Mouse (Mus musculus): Measurements from ENCODE around the gene Osbpl9. TPM values are rescaled to one million over a fixed set of nuclear protein-coding genes. Genes with fewer than 3 reads are reported as not detected.

Gene Osbpl9
- total RNA-seq, 2 experiments from 2014 or later, result 54.6 to 62.8 TPM

DNA sequence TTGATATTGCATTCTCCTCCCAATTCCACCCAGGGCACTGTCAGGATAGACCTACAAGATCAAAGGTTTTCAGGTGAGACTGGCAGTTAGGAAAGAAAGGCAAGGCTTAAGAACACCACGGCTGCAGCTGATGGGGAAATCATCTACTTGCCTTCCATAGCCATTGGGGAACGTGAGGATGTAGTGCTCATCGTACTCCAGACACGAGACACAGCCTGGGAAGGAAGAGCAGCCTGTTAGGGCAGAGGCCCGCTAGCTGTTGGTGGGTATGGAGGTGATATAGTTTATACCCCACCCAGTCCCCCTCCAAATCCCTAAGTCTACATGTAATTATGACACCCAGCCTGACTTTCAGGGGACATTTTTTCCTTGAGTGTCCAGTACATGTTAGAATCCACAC, 136.4 kb downstream of the Osbpl9 start:
- DNase-seq (ENCODE audit: low spot score in 2 of 2), result no peak
- intact Hi-C loops (cut with DNase I), result no loop called here

DNA sequence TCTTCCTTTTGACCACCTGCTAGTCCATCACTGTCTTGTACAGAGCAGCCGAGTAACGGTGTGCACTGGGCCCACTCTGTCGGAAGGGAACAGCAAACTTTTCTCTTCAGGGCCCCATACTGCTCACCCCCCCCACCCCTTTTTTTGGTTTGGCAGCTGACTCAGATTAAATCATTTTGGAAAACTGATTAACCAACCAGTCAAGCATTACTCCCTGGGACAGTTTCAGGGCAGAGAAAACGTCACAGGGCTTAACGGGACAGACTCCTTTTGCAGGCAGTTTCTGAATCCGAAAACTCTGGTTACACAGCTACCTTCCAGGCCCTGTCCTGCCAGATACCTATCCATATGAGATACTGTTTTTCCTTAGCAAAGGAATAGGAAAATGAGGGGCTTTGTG, 137.1 kb downstream of the Osbpl9 start:
- no peak for DNase-seq (ENCODE audit: low spot score in 2 of 2)
- intact Hi-C loops (cut with DNase I), result no loop called here

DNA sequence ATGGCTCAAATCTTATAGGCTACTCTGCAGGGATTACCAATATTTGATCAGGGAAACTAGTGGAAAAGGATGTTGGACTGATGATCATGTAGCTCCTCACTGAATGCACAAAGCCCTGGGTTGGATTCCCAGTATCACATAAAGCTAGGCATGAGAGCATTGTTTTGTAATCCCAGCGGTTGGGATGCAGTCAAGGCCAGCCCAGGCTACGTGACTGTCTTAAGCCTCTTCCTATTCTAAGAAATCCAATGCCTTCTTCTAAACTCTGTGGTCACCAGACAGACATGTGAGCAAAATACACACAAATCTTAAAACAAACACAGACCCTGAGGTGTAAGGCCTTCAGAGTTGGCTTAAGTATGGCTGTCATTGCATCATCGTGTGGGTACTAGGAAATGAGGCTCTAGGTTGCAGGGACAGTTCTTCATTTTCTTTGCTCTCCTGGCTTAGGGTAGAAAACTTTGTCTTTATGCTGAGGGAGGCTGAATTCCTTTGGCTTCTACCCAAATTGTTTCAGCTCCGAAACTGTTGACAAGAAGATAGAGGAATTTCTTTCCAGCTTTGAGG, 142.7 kb downstream of the Osbpl9 start:
- intact Hi-C loops (cut with DNase I), result loop anchor here (10.0 kb wide), 1 partner anchor 95 kb away; no protein-coding TSS in a partner anchor

DNA sequence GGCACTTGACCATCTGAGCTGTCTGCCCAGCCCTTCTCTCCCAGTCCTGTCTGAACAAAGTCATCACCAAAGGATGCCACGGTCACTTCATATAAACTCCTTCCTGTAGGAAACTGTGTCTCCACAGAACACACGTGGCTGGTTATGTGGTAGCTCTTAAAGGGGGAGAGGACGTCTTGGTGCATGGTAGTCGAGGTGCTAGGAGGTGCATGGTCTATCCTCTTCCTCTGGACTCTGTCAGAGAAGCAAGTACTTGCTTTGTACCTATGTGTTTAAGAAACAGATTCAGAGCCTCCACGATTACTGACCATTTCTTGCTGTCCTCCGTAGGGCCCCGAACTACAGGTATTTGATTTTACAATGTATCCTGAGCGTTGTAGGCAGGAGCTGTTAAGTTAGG, 144.4 kb downstream of the Osbpl9 start:
- no peak for DNase-seq (ENCODE audit: low spot score in 2 of 2)
- intact Hi-C loops (cut with DNase I), result loop anchor here (10.0 kb wide), 1 partner anchor 97 kb away; no protein-coding TSS in a partner anchor

More for the DNA sequence above, 142.7 kb downstream of the Osbpl9 start:
- no peak for DNase-seq (ENCODE audit: low spot score in 2 of 2)

DNA sequence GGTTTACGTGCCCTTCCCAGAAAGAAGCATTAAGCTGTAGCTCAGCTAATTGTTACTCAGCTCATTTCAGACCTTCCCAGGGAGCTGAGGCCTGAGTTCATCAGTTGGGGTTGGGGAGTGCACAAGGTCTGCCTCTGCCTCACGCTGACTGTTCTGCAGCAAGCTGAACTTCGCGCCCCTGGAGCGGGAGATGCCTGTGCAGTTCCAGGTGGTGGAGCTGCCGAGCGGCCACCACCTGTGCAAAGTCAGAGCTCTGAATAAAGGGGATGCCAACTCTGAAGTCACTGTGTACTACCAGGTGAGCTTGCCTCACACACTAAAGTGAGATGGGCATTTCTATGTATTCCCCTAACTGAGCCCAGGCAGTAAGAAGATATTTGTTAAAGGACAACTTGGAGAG, 145.7 kb downstream of the Osbpl9 start:
- intact Hi-C loops (cut with DNase I), result loop anchor here (10.0 kb wide), 1 partner anchor 98 kb away; no protein-coding TSS in a partner anchor
- DNase-seq (ENCODE audit: low spot score in 2 of 2), result no peak

DNA sequence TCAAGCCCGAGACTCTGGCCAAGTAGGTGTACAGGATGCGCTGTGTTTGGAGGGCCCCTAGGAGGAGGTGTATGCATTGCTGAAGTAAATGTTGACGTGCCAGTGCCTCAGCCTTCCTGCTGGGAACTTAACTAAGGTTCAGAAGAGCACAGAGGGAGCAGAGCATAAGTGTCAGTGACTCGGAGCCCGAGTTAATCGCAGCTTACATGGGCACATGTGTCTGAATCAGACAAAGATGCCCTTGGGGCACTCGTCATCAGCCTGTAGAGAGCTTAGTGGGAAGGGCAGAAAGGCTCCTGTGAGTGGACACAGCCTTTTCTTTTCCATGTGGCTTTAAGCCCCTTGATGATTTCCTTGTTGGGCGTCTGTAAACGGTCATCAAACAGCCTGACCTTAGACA, 148.1 kb downstream of the Osbpl9 start:
- intact Hi-C loops (cut with DNase I), result loop anchor here (10.0 kb wide), 1 partner anchor 101 kb away; no protein-coding TSS in a partner anchor
- DNase-seq (ENCODE audit: low spot score in 2 of 2), result no peak

DNA sequence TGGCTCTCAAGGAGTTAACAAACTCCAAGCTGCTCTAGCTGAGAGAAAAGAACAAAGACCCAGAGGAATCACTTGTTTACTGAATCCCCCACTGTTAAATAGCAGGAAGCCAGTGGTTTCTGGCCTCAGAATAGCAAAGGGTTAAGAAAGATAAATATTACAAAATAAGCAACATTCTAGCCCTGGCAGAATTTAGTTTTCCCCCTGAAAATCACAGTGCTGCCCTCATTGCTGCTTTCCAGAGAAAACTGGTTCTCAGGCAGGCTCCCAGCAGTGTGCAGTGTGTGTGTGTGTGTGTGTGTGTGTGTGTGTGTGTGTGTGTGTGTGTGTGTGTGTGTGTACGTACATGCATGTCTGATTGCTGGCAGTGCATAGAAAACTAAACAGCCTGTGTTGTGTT, 149.8 kb downstream of the Osbpl9 start:
- DNase-seq (ENCODE audit: low spot score in 2 of 2), result no peak
- intact Hi-C loops (cut with DNase I), result loop anchor here (10.0 kb wide), 1 partner anchor 103 kb away; no protein-coding TSS in a partner anchor

DNA sequence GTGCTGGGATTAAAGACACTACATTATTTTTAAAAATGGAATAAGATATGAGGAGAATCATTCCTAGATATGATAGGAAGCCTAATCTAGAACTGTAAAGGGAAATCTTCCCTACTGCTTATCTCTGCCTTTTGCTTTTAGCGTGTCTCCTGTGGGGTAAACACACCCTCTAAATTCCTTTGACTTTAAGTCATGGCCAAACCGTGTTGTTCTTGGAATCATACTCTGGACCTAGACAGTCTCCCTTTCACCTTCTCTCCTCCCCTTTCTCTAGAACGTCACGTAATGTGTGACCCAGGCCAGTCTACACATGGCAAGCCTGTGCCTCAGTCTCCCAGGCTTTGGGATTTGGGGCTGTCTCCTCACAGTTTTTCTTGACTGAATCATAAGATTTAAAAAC, 153.8 kb downstream of the Osbpl9 start:
- intact Hi-C loops (cut with DNase I), result no loop called here
- no peak for DNase-seq (ENCODE audit: low spot score in 2 of 2)

DNA sequence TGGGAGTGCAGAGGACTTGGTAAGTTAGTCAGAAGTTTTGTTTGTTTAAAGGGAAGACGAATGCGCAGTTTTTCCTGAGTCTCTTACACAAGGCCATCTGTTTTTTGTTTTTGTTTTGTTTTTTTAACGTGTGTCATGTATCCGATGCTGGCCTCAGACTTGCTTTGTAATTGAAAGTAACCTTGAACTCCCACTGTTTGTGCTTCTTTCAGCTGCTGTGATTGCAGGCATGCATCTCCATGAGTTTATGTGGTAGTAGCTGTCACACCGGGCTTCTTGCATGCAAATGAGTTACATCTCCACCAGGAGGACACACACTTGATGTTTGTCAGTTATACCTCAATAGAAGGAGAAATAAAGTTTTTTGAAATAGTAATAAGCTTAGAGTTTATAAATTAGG, 158.3 kb downstream of the Osbpl9 start:
- intact Hi-C loops (cut with DNase I), result no loop called here
- DNase-seq (ENCODE audit: low spot score in 2 of 2), result no peak

DNA sequence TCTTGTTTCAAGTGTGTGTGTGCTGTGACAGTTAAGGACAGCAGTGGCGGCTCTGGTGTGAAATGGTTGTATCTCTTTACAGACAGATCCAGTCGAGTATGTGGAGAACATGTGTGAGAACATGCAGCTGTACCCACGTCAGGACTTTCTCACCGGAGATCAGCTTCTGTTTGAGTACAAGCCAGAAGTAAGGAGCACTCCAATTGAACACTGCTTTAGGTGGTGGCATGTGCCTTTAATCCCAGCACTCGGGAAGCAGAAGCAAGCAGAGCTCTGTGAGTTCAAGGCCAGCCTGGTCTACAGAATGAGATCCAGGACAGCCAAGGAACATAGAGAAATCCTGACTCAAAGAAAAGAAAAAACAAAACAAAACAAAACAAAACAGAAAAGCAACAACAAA, 158.8 kb downstream of the Osbpl9 start:
- no peak for DNase-seq (ENCODE audit: low spot score in 2 of 2)
- intact Hi-C loops (cut with DNase I), result no loop called here

DNA sequence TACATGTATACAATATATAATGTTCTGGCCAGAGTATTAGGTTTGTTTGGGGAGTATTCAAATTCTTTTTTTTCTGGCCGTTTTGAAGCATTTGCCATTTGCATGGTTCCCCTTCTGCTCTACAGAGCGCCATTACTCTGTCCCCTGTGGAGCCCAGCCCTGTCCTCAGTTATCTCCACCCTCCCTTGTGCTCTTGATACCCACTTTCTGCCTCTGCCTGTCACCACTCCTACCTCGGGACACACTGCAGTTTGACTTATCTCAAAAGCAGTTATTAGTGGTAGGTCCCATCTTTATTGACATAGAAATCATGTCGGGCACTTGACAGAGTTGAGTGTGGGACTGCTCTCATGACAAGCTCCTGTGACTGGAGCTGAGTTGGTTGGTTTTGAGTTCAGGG, 159.3 kb downstream of the Osbpl9 start:
- intact Hi-C loops (cut with DNase I), result no loop called here
- DNase-seq (ENCODE audit: low spot score in 2 of 2), result no peak

DNA sequence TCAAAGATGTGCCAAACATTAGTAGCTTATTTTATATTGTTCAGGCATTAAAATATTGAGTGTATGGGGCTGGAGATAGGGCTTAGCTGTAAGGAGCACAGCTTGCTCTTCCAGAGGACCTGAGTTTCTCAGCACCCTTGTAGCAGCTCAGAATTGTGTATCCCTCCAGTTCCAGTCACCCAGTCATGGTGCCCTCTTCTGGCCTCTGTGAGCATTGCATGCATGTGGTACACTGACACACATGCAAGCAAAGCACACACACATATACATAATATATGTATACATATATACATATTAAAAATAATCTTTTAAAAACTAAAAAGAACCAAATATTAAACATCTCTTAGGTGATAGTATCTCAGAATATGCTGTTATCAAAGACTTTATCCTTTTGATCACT, 165.7 kb downstream of the Osbpl9 start:
- intact Hi-C loops (cut with DNase I), result no loop called here

DNA sequence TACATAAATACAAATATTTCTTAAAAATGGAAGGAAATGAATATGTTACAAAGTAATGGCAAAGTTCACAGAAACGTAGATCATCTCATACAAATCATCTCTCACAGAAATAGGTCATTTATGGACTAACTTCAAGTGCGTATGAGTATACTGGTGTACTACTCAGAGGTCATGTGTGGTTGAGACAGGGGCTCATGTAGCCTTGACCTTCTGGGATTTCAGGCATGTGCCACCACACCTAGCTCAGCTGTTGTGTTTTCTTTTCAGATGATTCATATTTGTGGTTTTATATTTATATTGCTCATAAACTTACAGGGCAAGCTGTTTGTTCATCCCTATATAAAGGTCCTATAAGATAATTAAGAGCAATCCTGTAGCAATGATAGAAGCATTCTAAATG, 171.8 kb downstream of the Osbpl9 start:
- intact Hi-C loops (cut with DNase I), result no loop called here
- DNase-seq (ENCODE audit: low spot score in 2 of 2), result no peak

More for the DNA sequence above, 165.7 kb downstream of the Osbpl9 start:
- no peak for DNase-seq (ENCODE audit: low spot score in 2 of 2)

DNA sequence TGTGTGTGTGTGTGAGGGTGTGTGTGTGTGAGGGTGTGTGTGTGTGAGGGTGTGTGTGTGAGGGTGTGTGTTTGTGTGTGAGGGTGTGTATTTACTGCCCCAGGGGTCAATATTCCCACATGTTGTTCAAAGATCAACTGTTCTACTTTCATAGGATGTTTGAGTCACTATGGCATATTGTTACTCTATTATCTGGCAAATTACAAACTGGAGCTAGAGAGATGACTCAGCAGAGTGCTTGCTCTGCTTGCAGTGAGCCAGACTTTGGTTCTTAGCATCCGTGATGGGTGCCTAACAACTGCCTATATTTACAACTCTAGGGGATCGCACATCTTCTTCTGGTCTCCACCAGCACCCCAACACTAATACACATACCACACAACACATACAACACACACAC, 172.2 kb downstream of the Osbpl9 start:
- no peak for DNase-seq (ENCODE audit: low spot score in 2 of 2)
- intact Hi-C loops (cut with DNase I), result no loop called here

DNA sequence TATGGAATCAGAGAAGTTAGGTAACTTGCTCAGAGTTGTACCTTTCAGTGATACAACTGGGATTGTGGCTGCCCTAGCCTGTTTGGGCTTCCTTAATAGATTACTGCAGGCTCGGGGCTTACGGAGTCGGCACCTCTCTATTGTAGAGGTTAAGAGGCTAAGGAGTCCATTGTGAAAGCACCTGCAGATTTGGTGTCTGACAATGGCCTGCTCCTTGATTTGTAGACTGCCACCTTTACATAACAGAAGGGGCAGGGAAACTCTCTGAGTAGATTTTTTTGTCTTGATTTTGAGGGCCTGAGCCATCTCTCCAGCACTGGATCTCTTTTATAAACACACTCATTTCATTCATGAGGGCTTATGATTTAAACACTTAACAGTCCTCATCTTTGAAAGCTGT, 175.5 kb downstream of the Osbpl9 start:
- intact Hi-C loops (cut with DNase I), result no loop called here
- DNase-seq (ENCODE audit: low spot score in 2 of 2), result no peak

DNA sequence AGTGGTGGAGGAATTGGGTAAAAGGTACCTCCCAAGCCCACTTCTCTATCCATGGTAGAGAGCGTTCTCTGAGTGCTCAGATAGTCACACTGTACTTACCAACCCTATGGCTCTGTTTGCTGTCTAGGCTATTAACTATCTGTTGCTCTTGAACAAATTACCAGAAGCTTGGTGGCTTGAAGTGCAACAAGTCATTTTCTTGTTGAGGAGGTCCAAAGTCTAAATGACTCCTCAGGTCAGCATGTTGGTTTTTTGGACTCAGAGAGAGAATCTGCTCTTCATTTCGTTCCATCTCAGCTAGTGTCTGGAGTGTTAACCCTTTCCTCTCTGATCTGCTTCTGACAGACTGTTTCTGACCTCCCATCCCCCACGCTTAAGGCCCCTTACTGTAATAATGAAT, 177.0 kb downstream of the Osbpl9 start:
- intact Hi-C loops (cut with DNase I), result no loop called here
- DNase-seq (ENCODE audit: low spot score in 2 of 2), result no peak

DNA sequence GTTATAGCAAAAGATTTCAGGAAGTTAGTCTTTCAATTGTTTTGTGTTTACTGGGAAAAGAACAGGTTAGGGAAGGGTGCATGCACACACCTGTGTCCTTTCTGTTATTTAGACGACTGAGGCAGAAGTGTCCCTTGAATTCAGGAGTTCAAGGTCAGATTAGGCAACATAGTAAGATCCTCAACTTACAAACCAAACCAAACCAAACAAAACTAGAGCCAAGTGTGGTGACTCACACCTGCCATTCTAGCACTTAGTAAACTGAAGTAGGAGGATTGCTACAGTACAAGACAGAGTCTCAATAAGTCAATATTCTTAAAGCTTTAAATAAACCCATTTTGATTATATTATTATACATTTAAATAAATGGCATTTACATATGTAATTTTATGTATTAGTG, 180.1 kb downstream of the Osbpl9 start:
- DNase-seq (ENCODE audit: low spot score in 2 of 2), result no peak
- intact Hi-C loops (cut with DNase I), result no loop called here

DNA sequence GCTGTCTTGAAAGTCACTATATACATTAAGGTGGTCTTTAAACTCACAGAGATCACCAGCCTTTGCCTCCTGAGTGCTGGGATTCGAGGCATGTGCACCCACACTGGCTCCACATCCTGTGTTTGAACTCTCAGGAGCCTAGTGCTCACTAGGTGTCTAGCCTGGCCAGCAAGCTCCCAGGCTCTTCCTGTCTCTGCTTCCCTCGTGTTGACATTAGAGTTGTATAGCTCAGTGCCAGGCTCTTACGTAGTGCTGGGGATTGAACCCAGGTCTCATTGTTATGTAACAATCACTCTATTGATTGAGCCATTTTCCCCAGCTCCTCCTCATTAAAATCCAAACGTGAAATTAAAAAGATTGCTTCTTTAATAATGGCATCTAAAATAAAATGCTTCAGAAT, 182.8 kb downstream of the Osbpl9 start:
- DNase-seq (ENCODE audit: low spot score in 2 of 2), result no peak
- intact Hi-C loops (cut with DNase I), result no loop called here

DNA sequence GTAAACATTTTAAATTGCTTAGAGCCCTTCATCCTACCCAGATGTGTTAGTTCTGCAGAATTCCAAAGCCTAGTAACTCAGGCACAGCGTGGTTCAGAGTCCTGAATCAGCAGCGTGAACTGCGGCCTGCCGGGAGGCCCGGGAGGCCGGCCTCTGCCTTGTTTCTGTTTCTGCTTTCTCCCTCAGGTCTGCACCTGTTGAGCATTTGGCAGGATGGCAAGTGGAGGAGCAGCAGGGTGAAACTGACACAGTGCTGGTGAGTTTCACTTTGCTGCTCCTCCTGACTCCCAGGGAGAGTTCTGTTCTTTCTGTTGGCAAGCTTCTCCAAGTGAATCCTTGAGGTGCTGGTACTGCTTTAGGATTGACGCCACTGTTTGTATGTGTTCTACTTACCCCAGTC, 184.6 kb downstream of the Osbpl9 start:
- intact Hi-C loops (cut with DNase I), result no loop called here
- DNase-seq (ENCODE audit: low spot score in 2 of 2), result no peak

DNA sequence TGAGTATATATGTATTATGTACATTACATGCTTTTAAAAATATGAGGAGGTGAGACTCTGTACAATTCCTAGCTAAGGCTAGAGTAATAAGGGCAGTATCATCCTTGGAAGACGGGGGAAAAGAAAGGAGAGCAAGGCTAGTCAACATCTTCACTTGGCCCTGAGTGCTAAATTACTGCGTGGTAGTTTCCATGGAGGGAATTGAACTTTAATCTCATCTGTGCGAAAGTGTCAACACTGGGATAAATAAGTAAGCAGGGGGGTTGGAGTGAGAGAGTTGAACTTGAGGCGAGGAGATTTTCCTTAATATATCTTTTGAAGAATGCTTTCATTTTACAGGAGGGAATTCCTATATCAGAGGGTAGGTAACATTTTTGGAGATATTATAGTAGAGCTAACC, 188.0 kb downstream of the Osbpl9 start:
- intact Hi-C loops (cut with DNase I), result no loop called here
- no peak for DNase-seq (ENCODE audit: low spot score in 2 of 2)
